Mouse (Mus musculus) left cerebral cortex, adult 11 months (tissue): ENCODE measurements around the gene Arl4a.

Source experiments
- DNase-seq: peaks from one replicate; pipeline ENCODE4 v3.0.0; 2022; ENCODE audit warnings: low spot score

Gene Arl4a

DNA sequence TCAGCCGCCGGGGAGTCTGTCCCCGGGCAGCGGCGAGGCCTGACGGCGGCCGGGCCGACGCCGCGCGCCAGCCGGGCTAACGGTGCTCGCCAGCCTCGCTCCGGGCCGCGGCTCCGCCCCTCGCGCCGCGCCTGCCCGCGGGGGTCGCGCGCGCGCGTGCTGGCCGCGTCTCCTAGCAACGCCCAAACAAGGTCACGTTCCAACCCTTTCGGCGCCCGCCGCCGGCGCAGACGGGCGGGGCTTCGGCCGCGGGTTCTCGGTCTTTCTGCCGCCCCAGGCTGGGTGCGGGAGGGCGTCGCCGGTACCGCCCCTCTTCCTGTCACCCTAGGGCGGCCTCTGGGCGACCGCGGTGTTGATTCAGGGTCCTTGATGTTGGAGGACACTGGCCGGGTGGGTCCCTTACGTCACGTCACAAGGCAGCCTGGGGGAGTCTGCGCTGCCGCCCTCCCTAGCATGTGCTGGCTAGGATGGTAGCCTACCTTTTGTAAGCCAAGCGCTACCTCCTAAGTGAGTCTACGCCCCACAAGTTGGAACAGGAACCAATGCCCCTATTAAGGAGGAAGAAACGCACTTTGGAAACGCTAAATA, at the start of gene Arl4a:
Arl4a (minus strand) TSS at position 150 of the 588 bp plus-strand sequence.
- peak; percentile 81 for DNase-seq

DNA sequence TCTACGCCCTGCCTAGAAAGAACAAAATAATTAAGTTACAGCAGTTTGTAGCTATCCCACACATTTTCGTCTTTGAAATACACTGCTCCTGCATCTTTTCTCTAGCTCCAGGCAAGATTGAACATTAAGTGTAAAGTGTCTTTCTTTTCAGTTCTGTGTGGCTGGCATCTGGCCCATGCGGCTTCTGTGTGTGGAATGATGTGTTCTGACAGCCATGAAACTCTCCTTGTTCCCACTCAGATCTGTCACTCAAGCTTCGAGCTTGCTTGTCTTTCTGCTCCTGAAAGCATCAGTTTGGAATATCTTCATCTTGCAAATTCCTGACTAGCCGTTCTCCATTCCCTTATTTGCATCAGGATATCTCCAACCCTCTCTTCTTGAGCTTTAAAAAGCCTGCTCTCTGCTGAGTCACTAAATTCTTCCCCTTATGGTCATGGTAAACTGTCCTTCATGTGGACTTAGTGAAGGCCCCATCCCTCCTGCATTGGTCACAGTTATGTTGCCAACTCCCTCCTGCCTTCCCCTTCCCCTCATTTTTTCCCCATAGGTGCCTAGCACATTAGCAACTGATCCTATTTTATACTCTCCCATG, 48.0 kb upstream of the Arl4a start:
- peak; percentile 35 for DNase-seq

DNA sequence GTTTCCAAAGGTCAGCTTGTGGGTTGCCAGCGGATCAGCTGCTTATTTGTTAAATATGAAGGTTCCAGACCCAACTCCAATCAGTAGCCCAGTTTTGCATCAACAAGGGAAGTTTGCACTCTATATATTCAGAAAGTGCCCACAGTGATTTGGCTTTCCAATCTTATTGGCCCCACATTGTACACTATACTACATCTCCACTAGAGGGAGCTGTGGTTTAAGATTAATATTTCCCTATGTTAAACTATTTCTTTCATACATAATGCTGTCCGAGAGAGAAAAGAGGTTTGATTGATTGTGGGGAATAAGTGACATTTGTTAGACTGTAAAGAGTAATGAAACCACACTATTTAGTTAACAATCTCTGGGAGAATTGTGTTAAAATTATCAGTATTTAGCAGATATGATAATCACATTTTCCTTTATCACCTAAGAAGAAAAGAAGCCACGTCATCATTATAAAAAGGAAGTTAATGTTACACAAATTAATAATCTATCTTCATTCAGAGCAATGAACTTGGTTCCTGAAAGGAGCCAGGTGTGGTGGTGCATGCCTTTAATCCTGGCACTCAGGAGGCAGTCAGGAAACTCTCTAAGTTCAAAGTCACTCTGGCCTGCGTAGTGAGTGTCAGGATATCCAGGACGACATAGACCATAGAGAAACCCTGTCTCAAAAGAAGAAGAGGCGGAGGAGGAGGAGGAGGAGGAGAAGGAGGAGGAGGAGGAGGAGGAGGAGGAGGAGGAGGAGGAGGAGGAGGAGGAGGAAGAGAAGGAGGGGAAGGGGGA, 44.8 kb upstream of the Arl4a start:
- DNase-seq = no peak

DNA sequence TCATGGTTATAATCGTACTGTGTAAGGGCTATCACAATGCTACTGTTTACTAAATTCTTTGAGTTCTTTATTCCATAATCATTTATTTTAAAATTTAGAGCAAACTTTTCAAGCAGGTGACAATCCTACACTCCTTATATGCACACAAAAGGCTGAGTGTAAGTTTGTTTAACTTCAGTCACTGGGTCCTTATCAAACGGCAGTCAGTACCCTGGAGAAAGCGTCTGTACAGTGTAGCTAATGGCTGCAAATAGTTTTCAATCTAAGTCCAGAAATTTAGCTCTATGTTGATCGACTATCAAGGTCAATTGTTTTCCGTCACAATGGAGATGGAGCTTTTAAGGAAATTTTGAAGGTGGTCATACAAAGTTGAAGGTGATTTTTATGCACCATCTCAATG, 44.2 kb upstream of the Arl4a start:
- DNase-seq = no peak

DNA sequence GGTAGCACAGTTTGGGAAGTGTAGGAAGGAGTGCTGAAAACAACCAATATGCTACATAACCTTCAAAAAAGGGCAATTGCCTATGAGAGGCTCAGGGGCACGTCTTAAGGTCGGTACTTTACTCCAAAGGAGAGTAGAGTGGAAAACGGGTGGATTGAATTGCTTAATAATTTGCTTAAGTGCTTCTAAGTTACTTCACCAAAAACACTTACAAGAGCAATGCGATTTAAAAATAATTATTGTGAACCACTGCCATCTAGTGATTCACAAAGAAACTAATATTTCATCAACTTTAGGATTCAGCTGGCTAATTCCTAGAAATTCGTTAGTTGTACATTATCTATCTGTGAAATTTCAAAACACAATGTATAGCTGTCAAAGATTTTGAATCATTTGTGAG, 35.8 kb upstream of the Arl4a start:
- no peak for DNase-seq

DNA sequence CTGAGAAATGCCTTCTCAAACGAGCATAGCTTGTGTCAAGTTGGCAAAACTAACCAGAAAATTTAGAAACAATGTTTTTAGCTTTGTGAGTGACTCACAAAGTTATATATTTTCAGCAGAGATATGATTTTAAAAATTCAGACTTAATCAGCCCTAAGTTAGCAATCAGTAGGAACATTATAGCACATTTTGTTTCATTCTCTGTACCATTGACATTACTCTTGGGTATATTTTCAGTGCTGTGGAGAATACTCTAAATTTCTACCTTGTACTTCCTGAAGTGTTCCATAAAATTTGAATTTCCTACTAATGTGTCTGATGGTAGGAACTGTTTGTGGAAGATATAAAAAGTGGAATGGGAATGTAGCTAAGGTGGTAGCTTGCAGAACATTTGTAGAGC, 9.2 kb upstream of the Arl4a start:
- no peak for DNase-seq

DNA sequence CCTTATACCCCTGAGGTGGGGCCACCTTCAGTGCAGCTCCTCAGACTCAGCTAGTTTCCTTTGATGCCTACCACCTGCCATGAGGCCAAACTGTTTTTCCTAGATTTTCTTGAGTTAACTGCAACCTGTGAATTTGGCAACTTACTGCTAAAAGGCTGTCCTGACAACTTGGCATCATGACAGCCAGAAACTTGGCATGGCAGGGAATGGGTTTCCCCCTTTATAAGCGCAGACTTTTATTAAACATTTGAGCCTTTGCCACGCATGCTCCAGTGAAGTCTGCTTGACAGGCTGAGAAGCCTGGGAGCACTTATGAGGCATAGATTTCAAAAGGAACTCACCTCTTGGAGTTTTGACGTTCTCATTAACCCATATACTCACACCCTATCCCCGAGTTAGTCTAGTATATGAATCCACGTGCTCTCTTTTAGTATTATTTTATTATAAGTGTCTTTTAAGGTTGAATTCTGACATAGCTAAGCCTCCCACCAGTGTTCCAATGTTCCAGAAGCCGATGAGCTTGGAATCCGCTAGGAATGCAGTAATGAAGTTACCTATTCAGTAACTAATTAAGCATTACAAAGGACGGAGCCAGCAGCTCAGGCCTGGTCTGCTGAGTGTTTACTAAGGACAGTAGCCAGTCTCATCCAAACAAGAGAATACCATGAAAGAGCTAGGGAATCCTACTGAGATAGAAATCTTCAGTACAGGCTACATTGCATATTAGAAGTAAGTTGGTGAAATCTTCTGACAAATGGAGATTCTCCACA, 6.2 kb upstream of the Arl4a start:
- DNase-seq = no peak

DNA sequence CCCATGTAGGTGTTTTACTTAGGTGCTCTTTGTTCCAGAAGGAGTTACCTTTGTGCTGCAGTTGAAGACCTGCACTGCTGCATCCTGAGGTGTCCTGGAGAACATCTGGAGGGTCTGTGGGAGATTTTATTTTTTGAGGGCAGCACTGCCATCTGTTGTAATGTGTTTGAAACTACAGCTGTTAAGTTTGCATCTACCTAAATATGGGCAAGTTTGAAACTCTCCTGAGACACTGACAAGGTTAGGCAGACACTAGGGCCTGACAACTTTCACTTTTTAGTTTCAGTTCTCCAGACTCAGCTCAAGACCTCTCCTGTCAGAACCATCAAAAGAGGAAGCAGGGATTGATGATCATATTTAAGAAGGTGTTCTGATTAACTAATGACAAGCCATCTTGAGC, 2.2 kb upstream of the Arl4a start:
- DNase-seq = no peak

DNA sequence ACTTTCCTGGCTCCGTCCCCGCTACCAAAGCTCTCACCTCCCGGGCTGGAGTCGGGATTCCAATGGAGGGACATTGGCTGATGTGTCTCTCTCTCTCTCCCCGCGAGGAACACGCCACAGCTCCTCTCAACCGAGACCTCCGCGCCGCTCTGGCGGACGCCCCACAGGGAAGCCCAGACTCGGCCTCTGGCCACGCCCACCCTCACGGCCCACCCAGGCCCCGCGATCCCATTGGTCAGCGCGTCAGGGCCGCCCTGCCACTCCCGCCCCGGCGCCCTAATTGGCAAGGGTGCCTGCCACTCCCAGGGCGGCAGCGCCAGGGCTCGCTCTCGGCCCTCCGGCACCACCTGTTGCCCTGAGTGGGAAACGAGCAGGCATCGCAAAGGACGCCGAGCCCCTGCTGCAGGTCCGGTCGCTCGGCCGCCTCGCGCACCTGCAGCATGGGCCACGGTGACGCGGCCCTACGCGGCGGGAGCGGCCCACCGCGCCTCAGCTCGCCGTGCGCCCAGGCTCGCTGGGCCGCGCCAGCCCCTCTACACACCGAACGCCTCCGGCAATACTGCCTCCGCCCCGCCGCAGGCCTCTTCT, 505 bp downstream of the Arl4a start:
- peak; percentile 96 for DNase-seq

DNA sequence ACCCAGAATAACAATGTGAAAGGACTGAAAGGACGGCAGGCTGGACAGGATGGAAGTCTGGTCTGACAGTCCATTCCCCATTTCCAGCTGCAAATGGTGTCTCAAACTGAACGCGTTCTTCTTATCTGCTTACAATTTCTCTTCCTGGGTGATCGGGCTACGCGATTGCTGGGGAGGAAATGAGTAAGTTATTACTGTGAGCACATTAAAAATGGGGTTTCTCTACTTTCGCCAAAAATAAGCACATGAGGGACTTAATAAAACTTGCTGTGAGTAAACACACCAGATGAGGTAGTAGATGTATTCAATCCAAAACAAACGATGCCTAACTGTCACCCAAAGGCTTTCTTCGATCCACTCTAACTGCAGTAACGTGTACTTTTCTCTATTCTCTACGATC, 1.2 kb downstream of the Arl4a start:
- no peak for DNase-seq

DNA sequence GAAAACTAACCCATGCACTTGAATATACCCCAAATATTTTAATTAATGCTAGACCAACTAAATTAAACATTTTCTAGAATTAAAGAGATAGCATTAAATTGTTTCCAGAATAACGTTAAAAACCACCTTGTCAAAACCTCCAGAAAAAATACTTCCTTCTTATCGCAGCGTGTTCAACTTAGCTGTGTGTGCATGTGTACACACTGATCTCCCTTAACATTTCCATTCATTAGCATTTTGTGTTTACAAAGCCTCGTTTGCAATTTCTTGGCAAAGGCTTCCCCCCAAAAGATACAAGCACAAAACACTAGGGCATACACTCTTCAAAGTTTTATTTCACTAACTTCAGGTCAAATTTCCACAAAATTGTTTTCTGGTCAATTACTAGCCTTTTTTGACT, 2.3 kb downstream of the Arl4a start:
- DNase-seq = no peak

DNA sequence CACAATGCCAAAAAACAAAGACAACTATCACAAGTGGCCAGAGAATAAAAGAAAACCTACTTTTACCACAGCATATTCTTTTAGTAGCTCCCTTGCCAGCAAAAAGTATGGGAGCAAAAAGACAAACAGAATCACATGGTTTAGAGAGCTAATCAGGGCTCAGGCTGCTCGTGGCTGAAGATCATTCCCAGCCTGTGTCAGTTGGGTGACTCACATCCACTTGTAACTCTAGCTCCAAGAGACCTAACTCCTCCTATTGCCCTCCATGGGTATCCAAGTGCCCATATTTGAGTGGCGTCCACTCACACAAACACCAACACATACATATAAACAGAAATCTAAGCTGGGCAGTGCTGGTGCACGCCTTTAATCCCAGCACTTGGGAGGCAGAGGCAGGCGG, 8.6 kb downstream of the Arl4a start:
- DNase-seq = no peak

DNA sequence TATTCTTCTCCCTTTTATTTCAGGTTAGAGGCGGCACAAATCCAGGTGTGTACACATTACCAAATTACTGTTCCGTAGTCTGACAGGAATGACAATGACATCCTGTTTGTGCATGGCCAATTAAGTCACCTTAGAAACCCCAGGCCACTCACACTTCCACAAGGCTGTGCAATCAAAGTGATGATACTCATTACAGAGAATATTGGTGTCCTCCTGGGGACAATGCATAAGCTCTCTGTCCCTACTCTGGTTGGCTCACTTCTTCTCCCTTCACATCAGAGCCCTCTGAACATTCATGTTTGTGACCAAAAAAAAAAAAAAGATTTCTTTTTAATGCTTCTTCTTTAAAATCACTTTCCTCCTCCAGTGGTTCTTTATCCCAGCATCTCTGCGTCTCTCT, 10.0 kb downstream of the Arl4a start:
- no peak for DNase-seq

DNA sequence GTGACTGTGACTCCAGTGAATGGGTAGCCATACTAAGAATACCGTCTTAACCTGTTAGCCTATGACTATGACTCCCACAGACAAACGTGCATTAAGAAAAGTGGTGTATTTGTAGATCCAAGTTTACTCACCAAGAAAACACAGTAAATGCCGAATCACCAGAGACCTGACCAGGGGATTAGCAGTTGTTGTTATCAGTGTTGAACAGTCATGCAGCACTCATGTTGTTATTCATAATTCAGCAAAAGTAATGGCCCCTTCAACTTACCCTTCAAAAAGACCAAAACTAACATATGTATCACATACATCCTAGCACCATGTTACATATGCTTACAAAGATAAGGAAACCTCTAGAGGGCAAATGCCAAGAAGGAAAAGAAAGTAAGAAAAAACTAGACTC, 10.4 kb downstream of the Arl4a start:
- no peak for DNase-seq

DNA sequence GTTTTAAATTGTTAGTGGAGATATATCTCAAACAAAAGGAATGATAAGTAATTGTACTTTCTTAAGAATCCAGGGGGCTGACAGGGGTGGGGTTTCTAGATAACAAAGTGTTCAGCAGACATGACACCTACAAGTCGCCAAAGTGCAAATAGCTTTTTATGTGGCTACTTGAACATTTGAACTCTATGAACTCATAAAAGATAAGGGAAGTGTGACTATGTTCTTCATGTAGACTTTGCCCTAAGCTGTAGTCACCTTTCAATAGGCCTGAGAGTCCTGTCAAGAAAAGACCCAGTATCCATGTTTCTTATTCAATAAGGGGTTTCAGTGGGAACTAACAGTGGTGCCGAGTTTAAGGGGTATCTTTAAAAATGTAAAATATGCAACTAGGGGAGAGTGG, 13.9 kb downstream of the Arl4a start:
- DNase-seq = no peak

DNA sequence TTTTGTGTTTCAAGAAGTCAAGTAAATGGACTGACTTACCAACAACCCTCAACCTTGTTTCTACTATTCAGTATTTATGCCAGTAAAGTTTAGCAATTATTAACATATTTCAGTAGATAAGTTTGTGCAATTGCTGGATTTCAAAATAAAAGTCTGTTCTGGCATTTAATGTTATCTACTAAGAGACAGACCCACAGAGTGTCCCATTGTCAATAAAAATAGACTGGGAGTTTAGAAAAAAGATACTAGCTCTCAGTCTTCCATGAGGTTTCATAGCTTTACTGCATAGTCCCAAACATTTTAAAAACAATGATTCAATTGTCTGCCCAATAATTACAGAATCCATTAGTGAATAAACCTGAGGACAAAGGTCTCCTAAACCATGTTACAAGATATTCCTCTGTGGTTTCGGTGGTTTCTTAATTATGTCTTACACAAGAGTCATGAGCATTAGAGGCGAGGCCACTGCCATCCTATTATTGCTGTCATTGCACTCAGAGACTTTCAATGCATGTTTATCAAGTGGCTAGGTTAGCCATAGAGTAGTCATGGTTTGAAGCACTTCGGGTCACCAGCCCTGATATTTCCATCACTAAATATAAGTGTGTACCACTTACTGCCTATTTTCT, 14.7 kb downstream of the Arl4a start:
- DNase-seq = no peak

DNA sequence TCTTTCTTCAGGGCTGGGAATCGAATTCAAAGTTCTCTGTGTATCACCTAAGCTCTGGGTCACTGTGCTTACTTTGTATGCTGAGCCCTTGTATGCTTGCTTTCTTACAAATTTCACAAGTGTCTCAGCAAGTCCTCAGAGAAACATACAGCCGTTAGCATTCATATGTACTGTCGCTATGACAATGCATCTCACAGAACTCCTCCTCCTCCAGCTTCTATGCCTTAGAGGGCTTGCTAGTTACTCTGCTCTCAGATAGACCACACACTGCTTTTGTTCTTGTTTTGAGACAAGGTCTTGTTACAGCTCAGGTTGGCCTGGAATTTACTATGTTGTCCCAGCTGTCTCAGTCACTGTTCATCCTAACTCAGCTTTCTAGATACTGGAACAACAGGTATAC, 15.5 kb downstream of the Arl4a start:
- DNase-seq = no peak

DNA sequence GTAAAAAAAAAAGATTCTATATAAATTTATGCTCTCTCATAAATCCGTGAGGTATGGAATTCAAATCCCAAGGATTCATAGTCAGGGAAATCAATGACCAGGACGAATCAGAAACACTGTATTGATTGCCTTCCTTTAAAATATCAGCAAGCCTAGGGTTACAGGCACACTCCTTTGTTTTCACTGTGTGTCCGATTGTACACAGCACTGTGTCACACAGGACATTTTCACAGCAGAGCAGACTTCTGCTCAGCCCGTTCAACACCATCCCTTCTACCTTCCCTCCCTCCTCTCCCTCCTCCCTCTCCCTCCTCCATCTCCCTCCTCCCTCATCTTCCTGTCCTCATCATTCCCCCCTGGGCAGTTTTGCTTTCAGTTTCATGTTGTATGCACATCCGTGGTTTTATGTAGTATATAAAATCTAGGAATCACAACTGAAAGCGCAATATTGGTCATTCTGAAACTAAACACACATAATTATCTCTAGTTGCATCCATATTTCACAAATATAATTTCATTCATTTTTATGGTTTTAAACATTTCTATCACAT, 19.8 kb downstream of the Arl4a start:
- DNase-seq = no peak

DNA sequence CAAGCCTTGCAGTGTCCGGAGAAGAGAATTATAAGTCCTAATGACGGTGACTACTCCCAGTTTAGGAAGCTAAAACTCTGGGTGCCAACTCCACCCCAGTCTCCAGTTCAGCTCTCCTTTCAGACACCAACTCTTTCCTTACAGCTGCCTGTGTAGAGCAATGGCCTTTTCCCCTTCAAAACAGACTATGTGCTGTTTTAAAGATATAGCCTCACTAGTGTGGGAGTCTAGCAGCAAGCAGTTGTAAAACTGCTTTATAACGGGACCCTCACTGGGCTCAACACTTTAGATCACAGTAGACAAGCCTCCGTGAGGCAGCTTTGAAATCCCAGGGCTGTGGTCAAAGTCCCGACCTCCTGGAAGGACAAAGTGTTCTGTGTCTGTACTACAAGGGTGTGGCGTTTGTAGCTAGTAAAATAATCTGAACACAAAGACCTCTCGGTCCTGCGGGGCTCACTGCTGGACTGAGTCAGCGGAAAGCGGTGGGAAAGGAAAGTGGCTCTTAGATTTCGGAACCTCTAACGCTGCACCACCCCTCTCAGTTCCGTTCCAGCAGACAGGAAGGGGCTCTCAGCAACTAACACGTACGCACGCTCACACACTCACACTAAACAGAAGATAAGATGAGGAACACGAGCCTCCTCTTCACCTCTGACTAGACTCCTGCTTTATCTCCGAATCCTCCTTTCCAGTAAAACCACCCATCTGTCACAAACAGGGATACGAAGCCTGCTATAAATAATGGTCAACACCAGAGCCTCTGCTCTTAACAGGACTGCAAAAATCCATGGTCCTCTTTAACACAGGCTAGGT, 21.0 kb downstream of the Arl4a start:
- DNase-seq = no peak

DNA sequence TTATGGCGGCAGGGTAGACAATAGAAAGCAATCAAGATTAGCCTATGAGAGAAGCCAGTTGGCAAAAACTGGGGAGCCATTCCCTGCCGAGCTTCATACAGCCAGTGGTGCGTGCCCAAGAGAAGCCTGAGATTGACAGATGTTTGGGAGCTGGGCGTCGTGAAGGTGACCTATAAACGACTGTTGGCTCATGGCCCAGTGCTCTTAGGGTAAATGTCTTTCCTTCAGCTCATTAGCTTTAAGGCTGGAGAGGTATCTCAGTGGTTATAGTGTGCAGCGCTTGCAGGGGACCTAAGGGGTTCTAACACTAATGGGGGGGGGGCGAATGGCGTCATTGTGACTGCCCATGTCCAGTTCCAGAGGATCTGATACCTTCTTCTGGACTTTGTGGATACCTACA, 21.8 kb downstream of the Arl4a start:
- no peak for DNase-seq

DNA sequence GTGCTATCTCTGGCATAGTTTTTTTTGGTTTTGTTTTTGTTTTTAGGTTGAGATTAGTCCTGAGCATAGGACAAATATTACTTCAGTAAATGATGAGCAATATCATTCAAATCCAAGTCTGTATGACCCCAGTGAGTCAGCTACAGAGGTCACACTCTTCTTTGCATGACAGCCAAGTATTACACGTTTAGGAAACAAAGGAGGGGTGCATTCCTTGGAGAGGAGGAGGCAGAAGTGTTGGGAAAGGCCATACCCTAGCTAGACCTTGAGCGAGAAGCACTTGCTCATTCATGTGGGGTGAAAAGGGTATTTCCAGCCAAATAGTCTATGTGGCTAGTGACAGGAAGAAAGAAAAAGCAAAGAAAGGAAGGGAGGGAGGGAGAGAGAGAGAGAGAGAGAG, 28.0 kb downstream of the Arl4a start:
- DNase-seq = no peak
